Mouse (Mus musculus): ENCODE measurements around the gene Zfp574. TPM values are rescaled to one million over a fixed set of nuclear protein-coding genes. Genes with fewer than 3 reads are reported as not detected.

The Zfp574 gene
- polyA plus RNA-seq, 1 experiment: 3.0 TPM

GRCm38 (mm10) chr7:25098169-25098568 lies 25.8 kb downstream of the Zfp574 start:
- Histone ChIP-seq H3K27me3 (ENCODE audit: control insufficient read depth) (peaks cover 7% of the 10 kb centered on the region), H3K36me3 (ENCODE audit: control insufficient read depth) (no peaks in the 10 kb centered on the region)
- TF ChIP-seq GATA1 (IDR thresholded peaks at IDR 0.05; ENCODE audit: low read length): no peak
- TF ChIP-seq TAL1 (IDR thresholded peaks at IDR 0.05; ENCODE audit: low read length): no peak

GRCm38 (mm10) chr7:25099581-25099980 lies 27.2 kb downstream of the Zfp574 start:
- TF ChIP-seq TAL1 (IDR thresholded peaks at IDR 0.05; ENCODE audit: low read length) (no peak), GATA1 (IDR thresholded peaks at IDR 0.05; ENCODE audit: low read length) (no peak)
- peaks cover 6% of the 10 kb centered on the region for H3K27me3 ChIP-seq (ENCODE audit: control insufficient read depth)
- H3K36me3 ChIP-seq (ENCODE audit: control insufficient read depth): no peaks in the 10 kb centered on the region
- H3K4me3 ChIP-seq (replicated peaks): no peak overlapping the region
- H3K4me1 ChIP-seq (ENCODE audit: control insufficient read depth): no peaks in the 10 kb centered on the region
- no peaks in the 10 kb centered on the region for H3K9me3 ChIP-seq (ENCODE audit: control insufficient read depth, low read length)

More at GRCm38 (mm10) chr7:25098169-25098568, 25.8 kb downstream of the Zfp574 start:
- Histone ChIP-seq H3K9me3 (ENCODE audit: control insufficient read depth, low read length) (no peaks in the 10 kb centered on the region), H3K4me1 (ENCODE audit: control insufficient read depth) (no peaks in the 10 kb centered on the region), H3K4me3 (replicated peaks) (no peak overlapping the region)

GRCm38 (mm10) chr7:25105411-25106160 lies 33.2 kb downstream of the Zfp574 start:
- TF ChIP-seq TAL1 (IDR thresholded peaks at IDR 0.05; ENCODE audit: low read length) (no peak), GATA1 (IDR thresholded peaks at IDR 0.05; ENCODE audit: low read length) (no peak)
- no peaks in the 10 kb centered on the region for H3K36me3 ChIP-seq (ENCODE audit: control insufficient read depth)

GRCm38 (mm10) chr7:25106790-25107502 lies 34.6 kb downstream of the Zfp574 start:
- H3K4me3 ChIP-seq (replicated peaks): no peak overlapping the region
- TF ChIP-seq TAL1 (IDR thresholded peaks at IDR 0.05; ENCODE audit: low read length) (no peak), GATA1 (IDR thresholded peaks at IDR 0.05; ENCODE audit: low read length) (no peak)
- H3K36me3 ChIP-seq (ENCODE audit: control insufficient read depth): no peaks in the 10 kb centered on the region
- no peaks in the 10 kb centered on the region for H3K27me3 ChIP-seq (ENCODE audit: control insufficient read depth)
- H3K4me1 ChIP-seq (ENCODE audit: control insufficient read depth): no peaks in the 10 kb centered on the region; the same call in 1 of the 2 replicates
- no peaks in the 10 kb centered on the region for H3K9me3 ChIP-seq (ENCODE audit: control insufficient read depth, low read length)

More at GRCm38 (mm10) chr7:25105411-25106160, 33.2 kb downstream of the Zfp574 start:
- Histone ChIP-seq H3K4me3 (replicated peaks) (no peak overlapping the region), H3K27me3 (ENCODE audit: control insufficient read depth) (no peaks in the 10 kb centered on the region), H3K4me1 (ENCODE audit: control insufficient read depth) (no peaks in the 10 kb centered on the region; the same call in 1 of the 2 replicates), H3K9me3 (ENCODE audit: control insufficient read depth, low read length) (no peaks in the 10 kb centered on the region)

DNA sequence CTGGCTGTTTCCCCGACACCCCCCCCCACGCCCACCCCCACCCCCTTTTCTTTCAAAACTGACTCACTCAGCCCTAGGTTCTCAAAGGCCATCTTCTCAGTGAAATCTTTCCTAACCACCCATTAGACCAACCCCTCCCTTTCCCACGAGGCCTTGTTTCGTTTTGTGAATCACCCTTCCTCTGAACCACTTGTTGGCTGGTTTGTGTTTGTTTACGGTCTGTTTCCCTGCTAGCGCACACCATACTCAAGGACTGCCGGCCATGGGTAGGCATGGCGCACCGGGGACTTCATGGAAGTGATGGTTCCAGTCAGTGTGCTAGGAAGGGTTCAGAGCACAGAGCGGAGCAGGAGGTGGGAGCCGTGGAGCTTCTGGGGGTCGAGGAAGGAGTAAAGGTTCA lies 37.0 kb downstream of the Zfp574 start:
- no peak for TF ChIP-seq TAL1 (IDR thresholded peaks at IDR 0.05; ENCODE audit: low read length)
- TF ChIP-seq GATA1 (IDR thresholded peaks at IDR 0.05; ENCODE audit: low read length): no peak
- no peaks in the 10 kb centered on the region; the same call in 1 of the 2 replicates for H3K4me1 ChIP-seq (ENCODE audit: control insufficient read depth)
- H3K4me3 ChIP-seq (replicated peaks): no peak overlapping the region
- H3K36me3 ChIP-seq (ENCODE audit: control insufficient read depth): no peaks in the 10 kb centered on the region
- no peaks in the 10 kb centered on the region for H3K27me3 ChIP-seq (ENCODE audit: control insufficient read depth)
- H3K9me3 ChIP-seq (ENCODE audit: control insufficient read depth, low read length): no peaks in the 10 kb centered on the region

DNA sequence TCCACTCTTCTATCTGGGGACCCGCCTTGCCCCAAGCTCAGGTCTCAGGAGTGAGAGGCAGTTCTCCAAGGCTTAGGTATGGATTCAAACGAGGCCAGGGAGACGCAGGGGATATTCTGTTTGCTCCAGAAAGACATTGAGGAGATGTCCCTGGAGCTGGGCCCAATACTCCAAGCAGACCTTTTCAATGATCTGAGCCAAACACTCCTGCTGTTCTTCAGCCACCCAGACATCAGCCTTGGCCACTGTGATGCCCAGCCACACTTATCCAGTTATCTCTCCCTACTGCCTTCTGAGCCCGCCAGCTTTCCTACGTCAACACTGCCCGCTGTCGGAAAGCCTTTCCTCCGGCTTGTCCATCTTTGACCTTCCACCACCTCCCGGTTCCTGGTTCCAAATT lies 38.0 kb downstream of the Zfp574 start:
- no peaks in the 10 kb centered on the region for H3K9me3 ChIP-seq (ENCODE audit: control insufficient read depth, low read length)
- peaks cover 2% of the 10 kb centered on the region; the same call in 1 of the 2 replicates for H3K27me3 ChIP-seq (ENCODE audit: control insufficient read depth)
- no peak for TF ChIP-seq TAL1 (IDR thresholded peaks at IDR 0.05; ENCODE audit: low read length)
- no peak for TF ChIP-seq GATA1 (IDR thresholded peaks at IDR 0.05; ENCODE audit: low read length)
- no peaks in the 10 kb centered on the region; the same call in 1 of the 2 replicates for H3K4me1 ChIP-seq (ENCODE audit: control insufficient read depth)
- H3K36me3 ChIP-seq (ENCODE audit: control insufficient read depth): no peaks in the 10 kb centered on the region
- H3K4me3 ChIP-seq (replicated peaks): no peak overlapping the region

- peaks cover 5% of the 10 kb centered on the region; the same call in 1 of the 2 replicates for H3K27me3 ChIP-seq (ENCODE audit: control insufficient read depth)
- no peaks in the 10 kb centered on the region for H3K9me3 ChIP-seq (ENCODE audit: control insufficient read depth, low read length)
- no peaks in the 10 kb centered on the region for H3K36me3 ChIP-seq (ENCODE audit: control insufficient read depth)
- no peak overlapping the region for H3K4me3 ChIP-seq (replicated peaks)
- TF ChIP-seq TAL1 (IDR thresholded peaks at IDR 0.05; ENCODE audit: low read length): no peak
- TF ChIP-seq GATA1 (IDR thresholded peaks at IDR 0.05; ENCODE audit: low read length): no peak
- no peaks in the 10 kb centered on the region; the same call in 1 of the 2 replicates for H3K4me1 ChIP-seq (ENCODE audit: control insufficient read depth)
Observed at GRCm38 (mm10) chr7:25112178-25112955, 40.0 kb downstream of the Zfp574 start.

DNA sequence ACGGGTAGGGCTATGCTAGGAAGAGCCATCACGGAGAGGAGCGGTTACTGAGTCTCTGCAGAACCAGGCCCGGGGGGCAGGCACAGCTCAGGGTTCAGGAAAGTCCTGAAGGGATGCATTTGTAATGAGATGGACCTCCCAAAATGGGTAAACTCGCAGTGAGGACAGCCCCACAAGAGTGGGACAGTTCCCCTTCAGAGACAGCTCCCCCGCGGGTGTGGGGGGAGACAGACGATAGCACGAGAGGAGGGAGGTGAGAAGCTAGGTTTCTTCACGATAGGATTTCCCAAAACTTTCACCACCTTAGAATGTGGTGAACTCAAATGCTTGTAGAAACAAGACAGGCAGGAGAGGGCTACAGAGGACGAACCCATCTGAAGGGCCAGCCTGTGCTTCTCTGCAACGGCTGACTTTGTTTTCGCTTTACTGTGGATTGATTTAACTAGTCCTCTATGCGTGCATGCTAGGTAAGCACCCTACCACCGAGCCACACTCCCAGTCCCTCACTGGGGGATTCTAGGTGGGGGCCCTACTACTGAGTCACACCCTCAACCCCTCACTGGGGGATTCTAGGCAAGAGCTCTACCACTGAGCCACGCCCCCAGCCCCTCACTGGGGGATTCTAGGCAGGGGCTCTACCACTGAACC lies 40.7 kb downstream of the Zfp574 start:
- H3K27me3 ChIP-seq (ENCODE audit: control insufficient read depth): peaks cover 5% of the 10 kb centered on the region; the same call in 1 of the 2 replicates
- TF ChIP-seq TAL1 (IDR thresholded peaks at IDR 0.05; ENCODE audit: low read length) (no peak), GATA1 (IDR thresholded peaks at IDR 0.05; ENCODE audit: low read length) (no peak)
- no peaks in the 10 kb centered on the region for H3K9me3 ChIP-seq (ENCODE audit: control insufficient read depth, low read length)
- no peaks in the 10 kb centered on the region for H3K36me3 ChIP-seq (ENCODE audit: control insufficient read depth)
- H3K4me3 ChIP-seq (replicated peaks): no peak overlapping the region
- no peaks in the 10 kb centered on the region; the same call in 1 of the 2 replicates for H3K4me1 ChIP-seq (ENCODE audit: control insufficient read depth)
